Mouse (Mus musculus) thymus, postnatal 36 days (tissue): ENCODE results near the gene Itm2b.

Experiments used
- DNase-seq, 2 experiments: peaks; one replicate each; pipeline ENCODE4 v3.0.0; 2022; ENCODE audit warnings: mixed read lengths in 2 of 2

Gene Itm2b

DNA sequence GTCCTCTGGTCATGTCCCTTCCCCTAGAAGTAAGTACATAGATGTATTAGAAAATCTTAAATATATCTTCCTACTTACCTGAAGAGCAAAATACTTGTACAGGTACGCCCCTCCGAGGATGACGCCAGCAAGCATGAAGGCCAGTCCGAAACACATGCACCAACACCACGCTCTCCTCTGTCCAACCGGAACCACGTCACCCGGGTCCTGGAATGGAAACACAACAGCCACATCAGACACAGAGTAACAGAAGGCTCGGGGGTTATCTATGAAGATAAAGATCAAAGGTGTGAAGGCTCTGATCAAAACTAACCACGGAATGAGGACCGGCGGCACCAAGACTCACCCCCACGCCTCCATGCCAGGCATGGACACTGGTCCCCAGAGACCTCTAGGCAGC, 16.9 kb downstream of the Itm2b start:
- no peak for DNase-seq

DNA sequence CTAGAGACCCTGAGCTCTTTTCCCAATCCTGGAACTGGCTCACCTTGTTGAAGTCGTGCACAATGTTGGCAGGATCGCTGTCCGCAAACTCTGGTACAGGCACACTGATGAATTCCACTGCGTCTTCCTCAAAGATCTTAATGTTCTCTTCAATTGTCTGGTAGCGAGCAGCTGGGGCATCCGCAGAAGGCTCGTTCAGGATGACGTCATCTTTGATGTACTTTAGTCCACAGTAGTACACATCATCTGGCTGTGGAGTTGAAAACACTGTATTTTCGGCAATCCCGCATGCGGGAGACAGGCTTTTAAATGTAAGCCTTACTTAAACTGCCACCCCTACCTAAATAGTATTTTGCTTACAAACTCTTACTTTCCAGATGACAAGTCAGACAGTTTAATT, 18.8 kb downstream of the Itm2b start:
- no peak for DNase-seq

DNA sequence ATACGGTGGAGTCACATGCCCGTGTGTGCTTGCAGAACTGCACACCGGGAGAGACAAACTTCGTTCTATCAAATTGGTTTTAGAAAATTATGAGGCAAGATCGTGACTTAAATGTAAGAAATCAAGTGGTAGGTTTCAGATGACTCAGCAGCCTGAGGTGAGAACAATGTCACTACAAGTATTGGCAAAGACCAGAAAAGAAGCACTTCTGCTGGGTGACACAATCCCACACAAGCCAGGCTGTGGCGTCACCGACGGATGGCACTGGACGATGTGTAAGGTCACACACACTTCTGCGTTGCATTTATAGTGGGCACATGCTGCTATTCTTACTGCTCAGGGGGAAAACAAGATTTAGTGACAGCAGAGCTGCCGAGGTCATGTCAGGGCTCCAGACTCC, 21.3 kb downstream of the Itm2b start:
- no peak for DNase-seq

DNA sequence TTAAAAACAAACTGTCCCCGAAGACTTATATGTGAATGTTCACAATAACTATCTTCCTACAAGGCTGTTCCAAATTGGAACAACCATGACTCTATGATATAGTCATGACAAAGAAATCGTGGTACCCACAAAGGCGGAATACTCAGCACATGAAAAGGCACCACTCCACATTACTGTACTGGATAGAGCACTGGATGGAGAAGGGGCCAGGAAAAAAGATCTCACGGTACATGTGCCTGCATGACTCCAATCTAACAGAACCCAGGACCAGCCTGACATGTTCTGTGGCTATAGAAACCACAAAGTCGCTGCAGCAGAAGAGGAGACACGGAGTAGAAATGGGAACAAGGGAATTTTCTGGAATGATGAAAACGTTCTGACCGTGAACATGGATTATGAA, 30.4 kb downstream of the Itm2b start:
- DNase-seq: no peak

DNA sequence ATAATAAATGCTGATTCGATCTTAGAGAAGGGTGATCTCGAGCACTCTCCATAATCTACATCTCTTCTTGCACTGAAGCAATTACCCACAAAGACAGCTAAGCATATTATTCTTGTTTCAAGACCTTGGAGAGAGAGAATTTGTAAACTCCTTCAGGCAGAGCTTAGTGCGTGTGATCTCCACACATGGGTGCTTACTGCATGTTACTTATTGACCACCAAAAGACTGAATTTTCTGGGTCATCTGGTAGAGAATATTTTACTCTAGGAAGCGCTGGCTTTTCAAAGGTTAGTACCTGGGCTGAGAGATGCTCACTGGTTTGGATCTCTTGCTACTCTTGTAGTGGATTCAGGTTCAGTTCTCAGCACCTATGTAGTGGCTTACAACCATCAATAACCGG, 34.0 kb downstream of the Itm2b start:
- DNase-seq: no peak

DNA sequence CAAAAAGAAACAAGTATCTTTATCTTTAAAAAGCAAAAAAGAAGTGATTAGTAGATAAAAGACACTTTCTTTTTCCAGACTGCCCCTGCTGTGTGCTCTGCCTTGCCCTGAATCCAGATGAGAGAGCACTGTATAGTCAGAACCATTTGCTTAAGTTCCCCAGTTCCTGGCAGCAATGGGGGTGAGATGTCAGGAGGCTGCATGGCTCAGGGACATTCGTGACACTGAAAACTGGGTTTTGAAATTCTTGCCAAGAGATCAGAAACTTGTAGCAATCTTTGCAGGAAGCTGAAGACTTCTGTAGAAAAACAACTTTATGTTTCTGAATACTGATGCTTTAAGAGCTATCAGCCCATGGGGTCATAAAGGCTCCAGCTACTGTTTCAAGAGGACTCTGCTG, 35.1 kb downstream of the Itm2b start:
- no peak for DNase-seq

DNA sequence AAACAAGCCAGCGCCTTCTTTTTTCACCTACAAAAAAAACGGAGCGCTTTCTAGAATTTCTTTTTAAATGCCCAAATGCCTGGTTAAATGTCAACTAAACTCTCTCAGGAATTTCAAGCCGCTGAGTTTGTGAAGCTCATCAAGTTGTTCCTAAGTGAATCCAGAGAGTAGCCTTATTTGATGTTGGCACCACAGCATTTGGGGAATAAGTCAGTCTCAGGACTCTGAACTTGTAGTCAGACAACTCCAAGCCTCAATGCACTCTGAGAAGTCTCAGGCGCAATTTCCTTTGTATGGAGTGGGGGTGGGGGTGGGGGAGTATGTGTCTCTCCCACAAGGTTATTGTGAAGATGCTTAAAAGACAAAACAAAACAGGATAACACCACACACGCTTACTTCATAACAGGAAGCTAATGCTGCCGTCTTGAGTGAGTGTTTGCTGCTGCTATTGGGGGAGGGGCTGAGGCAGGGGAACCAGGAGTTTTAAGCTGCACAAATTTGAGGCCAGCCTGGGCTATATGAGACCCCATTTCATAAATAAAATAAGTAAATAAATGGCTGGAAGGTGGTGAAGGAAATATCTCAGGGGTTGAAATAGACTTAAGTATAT, 35.9 kb downstream of the Itm2b start:
- DNase-seq: peak; percentile 26 to 40

DNA sequence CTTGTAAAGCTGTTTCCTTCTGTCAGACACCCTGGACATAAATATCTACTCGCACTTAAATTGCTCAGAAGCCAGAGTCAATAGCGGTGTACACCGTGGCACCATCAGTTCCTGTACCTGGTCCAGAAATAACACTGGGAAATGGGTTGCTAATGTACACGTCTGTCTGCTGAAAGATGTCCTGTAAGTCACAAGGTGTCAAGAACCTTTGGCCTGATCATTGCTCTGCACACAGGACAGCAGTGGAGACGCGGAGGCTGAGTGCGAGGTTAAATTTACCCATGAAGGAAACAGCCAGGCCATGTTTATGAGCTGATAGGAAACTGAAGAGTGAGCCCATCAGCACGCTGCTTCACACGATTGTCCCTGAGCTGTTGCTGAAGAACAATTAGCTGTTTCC, 37.8 kb downstream of the Itm2b start:
- no peak for DNase-seq

DNA sequence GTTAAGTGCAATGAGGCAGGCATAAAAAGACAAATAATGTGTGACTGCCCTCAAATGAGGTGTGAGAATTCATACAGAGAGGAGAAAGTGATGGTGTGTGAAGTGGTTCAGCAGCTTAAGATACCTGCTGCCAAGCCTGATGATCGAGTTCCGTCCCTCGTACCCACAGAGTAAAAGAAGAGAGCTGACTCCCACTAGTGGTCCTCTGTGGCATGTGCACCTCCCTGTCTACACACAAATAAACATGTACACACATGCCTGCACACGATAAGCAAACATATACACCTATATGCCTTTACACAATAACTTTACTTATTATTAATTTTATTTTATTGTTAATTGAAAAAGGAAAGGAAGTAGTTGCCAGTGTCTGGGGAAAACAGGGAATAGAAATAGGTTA, 39.5 kb downstream of the Itm2b start:
- DNase-seq: no peak

DNA sequence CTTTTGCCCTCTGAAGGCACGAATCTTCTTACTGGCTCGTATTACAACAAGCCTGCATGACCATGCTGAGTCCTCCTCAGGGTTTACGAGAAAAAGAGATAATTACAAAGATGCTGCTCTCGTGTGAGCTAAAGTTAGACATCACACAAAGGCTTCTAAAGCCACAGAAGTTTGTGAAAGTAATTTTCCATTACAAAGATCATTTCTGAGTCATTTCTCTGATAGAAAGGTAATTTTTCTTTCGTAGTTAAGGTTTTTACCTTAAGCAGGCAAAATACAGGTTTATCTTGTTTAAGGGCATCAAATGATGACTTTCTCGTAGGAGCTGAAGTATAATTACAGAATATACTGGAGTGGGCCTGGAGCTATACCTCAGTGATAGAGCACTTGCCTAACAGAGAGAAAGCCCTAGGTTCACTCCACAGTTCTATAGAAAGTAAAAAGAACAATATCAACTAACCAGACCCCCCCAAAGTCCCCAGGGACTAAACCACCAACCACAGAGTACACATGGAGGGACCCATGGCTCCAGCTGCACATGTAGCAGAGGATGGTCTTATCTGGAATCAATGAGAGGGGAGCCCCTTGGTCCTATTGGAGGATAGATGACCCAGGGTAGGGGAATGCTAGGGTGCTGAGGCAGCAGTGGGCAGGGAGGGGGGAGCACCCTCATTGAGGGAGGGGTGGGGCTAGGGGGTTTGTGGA, 44.9 kb downstream of the Itm2b start:
- no peak for DNase-seq

DNA sequence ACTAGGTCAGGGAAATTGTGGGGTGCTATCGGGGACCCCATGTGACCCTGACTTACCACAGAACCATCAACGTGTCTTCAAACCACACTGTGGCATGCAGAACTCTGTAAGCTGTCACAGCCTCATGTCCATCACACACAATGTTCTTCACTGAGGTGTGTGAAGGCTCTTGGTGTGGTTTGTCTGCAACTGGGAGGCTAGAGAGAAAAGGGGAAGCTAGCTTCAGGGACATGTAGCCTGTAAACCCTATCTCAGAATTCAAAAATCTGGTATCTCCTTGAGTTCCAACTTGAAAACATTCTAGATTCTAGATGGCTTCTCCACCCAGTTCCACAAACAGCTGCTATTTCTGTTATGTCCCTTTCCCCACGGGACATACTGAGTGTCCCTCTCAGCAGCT, 45.5 kb downstream of the Itm2b start:
- no peak for DNase-seq

DNA sequence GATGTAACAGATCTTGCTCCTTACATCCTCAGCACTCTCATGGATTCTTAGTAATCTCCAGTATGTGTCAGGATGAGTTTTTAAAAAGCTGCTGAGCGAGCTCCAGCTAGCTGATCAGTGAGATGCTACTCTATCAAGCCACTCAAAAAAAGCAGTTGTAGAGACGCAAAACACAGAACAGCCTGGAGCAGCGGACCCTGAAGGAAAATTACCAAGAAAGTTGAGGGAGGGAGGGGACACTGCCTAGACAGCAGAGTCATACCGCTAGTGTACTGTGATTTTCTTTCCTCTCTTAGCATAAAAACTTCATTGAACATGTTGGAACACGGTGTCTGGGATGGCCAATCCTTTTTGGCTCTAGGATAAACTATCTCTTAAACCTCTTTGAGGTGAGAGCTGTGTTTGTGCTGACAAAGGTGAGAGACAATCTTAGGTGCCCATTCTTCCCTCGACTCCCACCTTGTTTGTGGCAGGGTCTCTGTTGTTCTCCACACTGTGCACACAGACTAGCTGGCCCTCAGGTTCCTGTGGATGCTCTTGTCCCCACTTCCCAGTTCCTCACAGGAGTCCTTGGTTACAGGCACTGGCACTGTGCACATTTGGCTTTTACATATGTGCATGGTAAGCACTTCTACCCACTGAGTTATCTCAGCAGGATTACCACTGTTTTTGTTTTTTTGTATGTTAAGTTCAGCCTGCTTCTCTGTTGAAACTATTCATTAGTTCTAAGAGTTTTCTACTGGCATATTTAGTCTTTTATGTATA, 48.6 kb downstream of the Itm2b start:
- DNase-seq: no peak

DNA sequence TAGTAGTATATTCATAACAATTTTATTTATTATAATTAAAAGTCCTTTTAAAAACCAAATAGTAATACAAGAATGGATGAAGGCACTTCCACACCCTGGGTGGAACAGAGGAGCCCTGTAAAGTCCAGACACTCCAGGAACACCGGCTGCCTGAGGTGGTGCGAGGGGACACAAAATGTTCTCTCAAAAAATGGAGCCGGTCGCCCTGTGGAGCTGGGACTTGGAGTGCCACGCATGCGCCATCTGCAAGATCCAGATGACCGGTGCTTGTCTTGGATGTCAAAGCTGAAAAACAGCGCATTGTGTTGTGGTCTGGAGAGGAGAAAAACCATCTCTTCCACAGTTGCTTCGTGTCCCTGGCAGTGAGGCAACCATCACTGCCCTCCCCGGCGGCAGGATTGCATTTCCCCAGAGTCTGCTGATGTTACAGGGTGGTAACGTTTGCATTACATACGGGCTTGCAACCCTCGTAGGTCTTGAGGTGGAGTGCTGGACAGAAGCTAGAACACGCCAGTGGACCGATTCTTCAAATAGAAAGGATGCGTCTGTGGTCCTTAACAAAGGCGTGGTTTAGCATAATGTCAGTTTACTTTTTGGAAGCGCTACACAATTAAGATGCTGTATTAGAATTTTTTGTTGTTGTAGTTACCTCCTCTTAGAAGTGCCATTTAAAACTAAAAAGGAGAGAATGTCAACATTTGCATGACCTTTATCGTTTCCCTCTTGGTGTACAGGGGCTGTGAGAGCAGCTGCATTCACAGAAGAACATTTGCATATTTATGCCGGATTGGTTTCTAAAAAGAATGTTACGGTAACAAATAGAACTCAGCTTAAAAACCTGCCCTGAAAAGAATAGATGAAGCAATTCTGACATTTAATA, 49.9 kb downstream of the Itm2b start:
- no peak for DNase-seq

DNA sequence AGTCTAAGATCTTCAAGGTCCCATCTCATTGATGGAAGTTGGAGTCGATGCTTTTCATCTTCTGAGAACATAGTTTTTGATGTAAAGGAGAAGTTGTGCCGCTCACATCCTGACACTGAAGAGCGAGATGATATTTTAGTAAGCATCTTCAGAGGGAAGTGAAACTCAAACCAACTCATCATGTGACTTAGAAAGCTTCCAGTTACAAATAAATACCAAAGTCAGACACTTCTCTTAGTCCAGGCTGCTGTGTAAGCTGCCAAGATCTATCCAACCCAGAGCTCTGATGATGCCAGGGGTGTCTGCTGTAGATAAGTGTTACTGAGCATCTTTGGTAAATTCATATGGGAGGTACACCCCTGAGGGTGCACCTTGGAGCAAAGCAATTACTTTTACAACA, 51.2 kb downstream of the Itm2b start:
- DNase-seq: no peak

DNA sequence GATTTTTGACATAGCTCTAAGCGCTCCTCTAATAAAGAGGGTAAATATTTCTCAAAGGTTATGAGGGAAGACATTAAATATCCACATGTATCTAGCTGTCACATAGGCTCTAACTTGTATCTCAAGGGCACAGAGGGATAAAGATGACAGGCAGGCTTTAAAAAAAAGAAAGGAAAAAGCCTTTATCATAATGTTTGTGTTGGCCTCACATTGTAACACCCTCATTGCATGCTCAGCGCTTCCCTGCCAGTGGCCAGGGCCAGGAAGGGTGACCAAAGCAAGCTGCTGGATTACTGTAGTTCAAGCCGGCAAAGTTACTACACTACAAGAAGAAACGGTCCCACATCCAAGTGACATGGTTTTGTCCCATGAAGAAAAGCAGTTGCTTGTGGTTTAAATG, 53.7 kb downstream of the Itm2b start:
- no peak for DNase-seq

DNA sequence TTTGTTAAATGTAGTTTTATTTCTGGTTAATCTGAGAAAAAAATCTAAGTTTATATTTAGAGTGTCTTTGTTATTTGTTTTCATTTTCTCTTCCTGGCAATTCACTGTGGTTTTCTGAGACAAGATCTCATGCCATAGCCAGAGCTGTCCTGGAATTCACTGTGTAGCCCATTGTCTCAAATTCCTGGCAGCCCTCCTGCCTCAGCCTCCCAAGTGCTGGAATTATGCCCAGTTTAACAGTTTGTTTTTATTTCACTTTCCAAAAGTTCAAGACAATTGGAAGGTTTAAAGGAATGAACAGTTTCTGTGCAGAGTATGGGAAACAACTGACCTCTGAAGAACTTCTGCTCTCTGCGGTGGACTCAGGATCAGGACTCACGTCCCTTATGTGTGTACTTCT, 55.2 kb downstream of the Itm2b start:
- DNase-seq: no peak

DNA sequence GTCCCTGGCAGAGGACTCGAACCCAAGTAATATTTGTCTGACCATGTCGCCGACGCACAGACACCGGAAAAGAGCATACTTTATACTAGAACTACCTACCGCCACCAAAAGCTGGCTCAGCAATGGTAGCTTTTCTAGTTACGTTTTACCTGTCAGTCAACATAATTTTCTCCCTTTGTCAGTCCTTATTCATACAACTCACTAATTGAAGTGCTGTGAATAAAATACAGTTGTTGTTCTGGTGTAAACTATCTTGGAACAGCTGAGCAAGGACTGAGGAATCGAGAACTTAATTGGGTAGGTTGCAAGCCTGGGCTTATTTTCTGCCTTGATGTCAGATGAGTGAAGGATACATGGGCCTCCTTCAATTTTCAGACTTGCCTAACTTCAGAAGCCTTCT, 58.6 kb downstream of the Itm2b start:
- DNase-seq: no peak

DNA sequence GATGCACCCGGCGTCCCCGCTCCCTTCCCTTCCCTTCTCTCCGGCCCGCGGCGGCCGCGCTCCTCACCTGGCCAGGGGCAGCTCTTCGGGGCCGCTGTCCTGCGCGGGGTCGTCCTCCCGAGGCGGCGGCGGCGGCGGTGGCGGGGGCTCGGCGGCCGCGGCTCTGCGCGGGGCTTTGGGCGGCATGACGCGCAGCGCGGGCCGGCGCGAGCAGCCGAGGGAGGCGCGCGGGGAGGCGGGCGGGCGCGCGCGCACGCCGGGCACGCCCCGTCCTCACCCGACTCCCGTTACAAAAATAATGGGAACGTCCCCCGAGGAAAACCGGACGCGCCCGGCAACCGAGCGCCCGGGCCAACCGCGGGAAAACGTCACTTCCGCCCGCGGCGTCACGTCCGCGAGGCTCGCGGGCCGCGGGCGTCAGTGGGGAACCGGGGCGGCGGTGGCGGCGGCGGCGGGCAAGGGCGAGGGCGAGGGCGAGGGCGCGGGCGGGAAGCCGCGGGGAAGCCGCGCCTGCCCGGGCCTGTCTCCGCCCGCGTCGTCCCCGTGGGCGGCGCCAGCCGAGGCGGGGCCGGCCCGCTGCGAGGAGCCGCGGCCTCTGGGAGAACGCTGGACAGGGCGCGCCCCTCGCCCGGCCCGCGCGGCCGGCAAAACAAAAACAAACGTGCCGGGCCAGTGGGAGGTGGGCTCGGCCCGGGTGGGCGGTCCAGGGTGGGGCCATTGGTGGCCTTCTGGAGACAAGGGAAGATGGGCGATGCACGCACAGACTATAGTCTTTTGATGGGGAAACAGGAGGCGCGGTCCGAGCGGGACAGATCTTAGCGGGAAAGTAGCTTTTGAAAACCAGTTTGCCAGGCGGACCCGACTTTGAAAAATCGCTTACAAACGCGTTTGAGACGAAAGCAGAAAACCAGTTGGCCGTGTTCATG, 59.4 kb downstream of the Itm2b start, which contains the start of gene Rb1:
Rb1 (minus strand) TSS at position 367 of the 926 bp plus-strand sequence.
- DNase-seq: peak; percentile 80 to 84

DNA sequence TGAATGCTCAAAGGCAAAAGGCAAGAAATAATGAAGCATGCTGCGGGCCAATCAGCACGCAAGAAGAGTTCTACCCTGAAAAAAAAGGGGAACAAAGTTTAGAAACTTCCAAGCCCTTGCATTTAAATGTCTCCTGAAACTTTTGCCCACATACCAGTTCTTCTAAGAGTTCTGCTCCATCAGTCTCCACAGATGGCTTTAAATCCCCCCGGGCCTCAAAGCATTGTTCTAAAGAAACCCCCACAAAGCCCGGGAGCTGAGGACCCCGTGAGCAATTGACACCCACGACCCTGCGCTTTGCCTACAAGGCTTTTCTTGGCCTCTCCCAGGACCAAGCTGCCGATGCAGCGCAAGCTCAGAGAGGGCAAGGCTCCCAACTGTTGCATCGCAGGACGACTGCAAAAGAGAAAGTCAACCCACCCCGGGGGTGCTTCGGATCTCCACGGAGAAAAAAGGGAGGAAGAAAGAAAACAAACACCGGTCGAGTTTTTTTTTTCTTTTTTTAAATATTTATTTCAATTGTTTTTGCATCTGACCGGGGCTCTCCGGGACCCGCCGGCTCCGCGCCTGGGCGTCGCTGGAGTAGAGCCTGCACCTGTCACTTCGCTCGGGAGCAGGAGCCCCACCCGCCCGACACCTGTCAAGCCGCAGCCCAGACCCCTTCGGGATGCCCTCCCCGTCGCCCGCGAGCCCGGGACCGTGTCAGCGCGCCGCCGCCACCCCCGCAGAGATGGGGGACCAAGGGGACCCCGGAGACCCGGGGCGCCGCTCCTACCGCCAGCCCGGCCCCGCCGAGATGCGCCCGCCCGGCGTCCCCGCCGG, 60.2 kb downstream of the Itm2b start:
- peak; percentile 70 to 81 for DNase-seq

DNA sequence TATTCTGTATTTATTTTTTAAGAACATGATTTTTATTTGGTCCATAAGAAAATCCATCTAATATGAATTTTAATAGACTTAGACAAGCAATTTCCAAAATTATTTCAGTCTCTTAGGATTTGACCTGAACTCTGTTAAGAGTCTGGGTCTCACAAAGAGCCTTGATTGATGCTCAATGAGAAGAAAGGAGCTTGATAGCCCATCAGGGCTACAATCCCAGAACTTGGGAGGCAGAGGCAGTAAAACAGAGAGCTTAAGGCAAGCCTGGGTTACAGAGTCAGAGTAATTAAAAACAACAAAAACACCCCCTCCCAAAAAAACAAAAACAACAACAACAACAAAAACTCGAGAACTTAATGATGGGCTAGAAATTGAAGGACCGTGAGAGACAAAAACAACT, 61.1 kb downstream of the Itm2b start:
- DNase-seq: no peak

DNA sequence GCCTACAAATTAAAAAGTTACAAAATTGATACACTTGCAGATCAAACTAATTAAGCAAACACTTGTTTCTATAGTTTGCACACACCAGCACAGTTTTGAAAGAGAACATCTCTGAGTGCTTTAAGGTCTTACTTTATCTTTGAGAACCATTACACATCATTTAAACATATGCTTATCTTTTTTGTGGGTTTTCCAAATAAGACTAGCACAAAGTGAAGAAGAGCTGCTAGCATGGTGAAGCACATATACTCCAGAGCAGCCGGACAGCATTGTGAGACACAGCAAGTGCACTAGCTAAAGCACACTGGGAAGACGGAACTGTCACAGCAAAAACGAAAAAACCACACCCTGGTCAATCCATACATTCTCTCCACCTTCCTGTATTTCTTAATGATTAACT, 62.9 kb downstream of the Itm2b start:
- DNase-seq: no peak
